Mouse (Mus musculus): ENCODE measurements around the gene Gm49378. TPM values are rescaled to one million over a fixed set of nuclear protein-coding genes. Genes with fewer than 3 reads are reported as not detected.

Gm49378 gene
- polyA plus RNA-seq (2012; rRNA removed) = 8.2 and 8.9 TPM in 2 replicates

GRCm38 (mm10) chr14:55637795-55638194 lies at the start of gene Gm49378:
TSS of gene Gm49378 (minus strand) at chr14:55637895.
- DNase-seq (ENCODE audit: low read depth in 1 of 2, low spot score in 2 of 2) = no peak
- Histone ChIP-seq H3K27ac (ENCODE audit: insufficient read depth, low read length) (no peak within 1 kb of the TSS), H3K4me3 (ENCODE audit: extremely low read depth, insufficient read depth, insufficient read length) (no peak within 1 kb of the TSS), H3K27me3 (ENCODE audit: control insufficient read depth, insufficient read depth, low read length) (no peaks in the 10 kb centered on the region), H3K4me1 (ENCODE audit: control insufficient read depth, insufficient read depth, insufficient read length) (peaks cover 10% of the 10 kb centered on the region), H3K36me3 (ENCODE audit: control insufficient read depth, insufficient read depth, low read length) (peaks cover 11% of the 10 kb centered on the region)
- 92% methylated on average over 9 of the region's 9 CpGs for WGBS
- TF ChIP-seq POLR2A (IDR thresholded peaks at IDR 0.05; ENCODE audit: low read depth, low read length) (no peak), CTCF (IDR thresholded peaks at IDR 0.05; ENCODE audit: extremely low read depth, insufficient read depth, insufficient read length, insufficient replicate concordance) (no peak)

- Histone ChIP-seq H3K4me3 (ENCODE audit: extremely low read depth, insufficient read depth, insufficient read length) (peak overlapping the region; percentile 74), H3K36me3 (ENCODE audit: control insufficient read depth, insufficient read depth, low read length) (peaks cover 18% of the 10 kb centered on the region), H3K27ac (ENCODE audit: insufficient read depth, low read length) (no peak overlapping the region), H3K27me3 (ENCODE audit: control insufficient read depth, insufficient read depth, low read length) (no peaks in the 10 kb centered on the region), H3K4me1 (ENCODE audit: control insufficient read depth, insufficient read depth, insufficient read length) (peaks cover 3% of the 10 kb centered on the region; the same call in 1 of the 2 replicates)
- 8% methylated on average over 3 of the region's 3 CpGs for WGBS
- DNase-seq (ENCODE audit: low read depth in 1 of 2, low spot score in 2 of 2) = no peak
- TF ChIP-seq CTCF (IDR thresholded peaks at IDR 0.05; ENCODE audit: extremely low read depth, insufficient read depth, insufficient read length, insufficient replicate concordance) = no peak
- TF ChIP-seq POLR2A (IDR thresholded peaks at IDR 0.05; ENCODE audit: low read depth, low read length) = no peak
Measured at GRCm38 (mm10) chr14:55682118-55682493, 44.4 kb upstream of the Gm49378 start.

DNA sequence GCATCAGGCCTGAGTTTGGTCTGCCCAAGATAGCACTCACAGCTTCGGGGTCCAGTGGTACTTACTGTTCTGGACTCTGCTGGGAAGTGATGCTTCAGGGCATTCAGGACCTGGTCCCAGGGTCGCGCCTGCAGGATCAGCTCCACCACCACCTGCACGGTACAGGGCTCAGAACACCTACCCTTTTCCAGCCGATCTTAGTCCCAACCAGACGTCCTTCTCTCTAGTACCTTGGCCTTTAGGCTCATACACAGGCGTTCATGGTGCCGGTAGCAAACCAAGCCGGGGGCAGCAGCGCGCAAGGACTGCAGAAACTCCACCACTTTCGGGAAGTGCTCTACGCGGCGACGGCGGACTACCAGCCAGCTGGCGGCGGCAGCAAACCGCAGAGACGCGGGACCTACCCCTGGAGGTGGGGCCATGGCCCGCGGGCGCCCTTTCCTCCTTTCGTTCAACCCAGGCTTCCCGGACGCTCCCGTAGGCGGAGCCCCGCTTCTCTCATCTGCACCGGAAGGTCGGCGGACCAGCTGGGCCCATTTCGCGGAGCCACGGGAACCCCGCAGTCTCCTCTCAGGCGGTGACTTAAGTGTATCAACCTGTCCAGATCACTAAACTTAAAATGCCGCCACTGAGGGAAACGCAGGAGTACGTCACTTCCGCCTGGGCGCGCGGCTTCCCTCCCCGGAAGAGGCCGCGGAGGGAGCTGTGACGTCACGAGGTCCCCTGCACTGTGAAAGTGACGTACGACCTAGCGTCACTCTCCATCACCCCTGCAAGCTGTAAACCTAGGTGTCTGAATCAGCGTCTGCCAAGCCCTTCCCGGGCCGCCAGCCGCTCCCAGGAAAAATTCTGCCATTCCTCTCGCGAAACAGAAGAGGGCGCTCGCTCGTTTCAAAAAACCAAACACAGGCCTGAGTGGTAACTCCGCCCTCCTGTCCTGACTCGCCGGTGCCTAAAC lies 43.7 kb upstream of the Gm49378 start, which contains the start of gene Tinf2:
Gene Tinf2 (minus strand): TSS at position 661 of the 958 bp plus-strand sequence.
- peak; percentile 88 to 94 for DNase-seq (ENCODE audit: low read depth in 1 of 2, low spot score in 2 of 2)
- H3K36me3 ChIP-seq (ENCODE audit: control insufficient read depth, insufficient read depth, low read length) = peaks cover 20% of the 10 kb centered on the region
- TF ChIP-seq CTCF (IDR thresholded peaks at IDR 0.05; ENCODE audit: extremely low read depth, insufficient read depth, insufficient read length, insufficient replicate concordance) (peak; percentile 64; the same call in 1 of the 2 replicates), POLR2A (IDR thresholded peaks at IDR 0.05; ENCODE audit: low read depth, low read length) (no peak)
- H3K4me1 ChIP-seq (ENCODE audit: control insufficient read depth, insufficient read depth, insufficient read length) = peaks cover 3% of the 10 kb centered on the region; the same call in 1 of the 2 replicates
- no peaks in the 10 kb centered on the region for H3K27me3 ChIP-seq (ENCODE audit: control insufficient read depth, insufficient read depth, low read length)
- peak within 1 kb of the TSS; percentile 74 for H3K4me3 ChIP-seq (ENCODE audit: extremely low read depth, insufficient read depth, insufficient read length)
- H3K27ac ChIP-seq (ENCODE audit: insufficient read depth, low read length) = peak within 1 kb of the TSS; percentile 90
- under 1% methylated on average over 66 of the region's 66 CpGs for WGBS

DNA sequence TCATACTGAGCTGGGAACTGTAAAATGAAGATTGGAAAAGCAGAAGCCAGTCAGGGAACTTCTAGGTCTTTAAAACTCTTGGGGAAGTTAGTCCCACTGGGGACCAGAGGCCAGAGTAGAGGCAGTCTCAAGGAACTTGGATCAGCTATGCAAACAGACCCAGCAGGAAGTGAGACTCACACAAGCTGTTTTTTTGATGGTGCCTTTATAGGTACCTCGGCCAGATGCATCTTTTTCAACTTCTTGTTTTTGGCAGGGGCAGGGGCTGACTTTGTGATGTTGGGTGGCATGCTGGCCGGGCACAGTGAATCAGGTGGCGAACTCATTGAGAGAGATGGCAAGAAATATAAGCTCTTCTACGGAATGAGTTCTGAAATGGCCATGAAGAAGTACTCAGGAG lies 39.9 kb upstream of the Gm49378 start:
- no peak overlapping the region; the same call in 1 of the 2 replicates for H3K27ac ChIP-seq (ENCODE audit: insufficient read depth, low read length)
- DNase-seq (ENCODE audit: low read depth in 1 of 2, low spot score in 2 of 2) = no peak
- WGBS = 65% methylated on average over 4 of the region's 4 CpGs
- peaks cover 5% of the 10 kb centered on the region; the same call in 1 of the 2 replicates for H3K4me1 ChIP-seq (ENCODE audit: control insufficient read depth, insufficient read depth, insufficient read length)
- no peak for TF ChIP-seq POLR2A (IDR thresholded peaks at IDR 0.05; ENCODE audit: low read depth, low read length)
- TF ChIP-seq CTCF (IDR thresholded peaks at IDR 0.05; ENCODE audit: extremely low read depth, insufficient read depth, insufficient read length, insufficient replicate concordance) = no peak
- H3K4me3 ChIP-seq (ENCODE audit: extremely low read depth, insufficient read depth, insufficient read length) = no peak overlapping the region
- H3K36me3 ChIP-seq (ENCODE audit: control insufficient read depth, insufficient read depth, low read length) = peaks cover 21% of the 10 kb centered on the region
- H3K27me3 ChIP-seq (ENCODE audit: control insufficient read depth, insufficient read depth, low read length) = no peaks in the 10 kb centered on the region

DNA sequence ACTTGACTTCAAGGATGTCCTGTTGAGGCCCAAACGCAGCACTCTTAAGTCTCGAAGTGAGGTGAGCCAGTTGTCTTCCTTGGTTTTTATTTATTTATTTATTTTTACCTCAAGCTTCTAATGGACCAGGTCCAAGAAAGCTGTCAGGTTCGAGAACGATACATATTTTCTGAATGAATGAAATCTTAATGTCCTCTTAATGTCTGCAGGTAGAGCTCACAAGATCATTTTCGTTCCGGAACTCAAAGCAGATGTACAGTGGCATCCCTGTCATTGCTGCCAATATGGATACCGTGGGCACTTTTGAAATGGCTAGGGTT lies 35.0 kb upstream of the Gm49378 start:
- Histone ChIP-seq H3K4me3 (ENCODE audit: extremely low read depth, insufficient read depth, insufficient read length) (peak overlapping the region; percentile 44; the same call in 1 of the 2 replicates), H3K36me3 (ENCODE audit: control insufficient read depth, insufficient read depth, low read length) (peaks cover 4% of the 10 kb centered on the region), H3K4me1 (ENCODE audit: control insufficient read depth, insufficient read depth, insufficient read length) (peaks cover 7% of the 10 kb centered on the region; the same call in 1 of the 2 replicates), H3K27me3 (ENCODE audit: control insufficient read depth, insufficient read depth, low read length) (no peaks in the 10 kb centered on the region), H3K27ac (ENCODE audit: insufficient read depth, low read length) (peak overlapping the region; percentile 64; the same call in 1 of the 2 replicates)
- no peak for TF ChIP-seq CTCF (IDR thresholded peaks at IDR 0.05; ENCODE audit: extremely low read depth, insufficient read depth, insufficient read length, insufficient replicate concordance)
- no peak for TF ChIP-seq POLR2A (IDR thresholded peaks at IDR 0.05; ENCODE audit: low read depth, low read length)
- WGBS = 58% methylated on average over 7 of the region's 7 CpGs
- DNase-seq (ENCODE audit: low read depth in 1 of 2, low spot score in 2 of 2) = no peak

GRCm38 (mm10) chr14:55671833-55672740 lies 34.4 kb upstream of the Gm49378 start, which contains the start of the genes Gmpr2 and Nedd8:
TSS of gene Gmpr2 (plus strand) at chr14:55671941.
TSS of gene Nedd8 (minus strand) at chr14:55672124.
- WGBS = under 1% methylated on average over 38 of the region's 38 CpGs
- H3K4me3 ChIP-seq (ENCODE audit: extremely low read depth, insufficient read depth, insufficient read length) = peak within 1 kb of the TSS; percentile 86
- peak; percentile 89 to 96 for DNase-seq (ENCODE audit: low read depth in 1 of 2, low spot score in 2 of 2)

More at GRCm38 (mm10) chr14:55671833-55672740, 34.4 kb upstream of the Gm49378 start, which contains the start of the genes Gmpr2 and Nedd8:
- peaks cover 4% of the 10 kb centered on the region for H3K36me3 ChIP-seq (ENCODE audit: control insufficient read depth, insufficient read depth, low read length)
- no peaks in the 10 kb centered on the region for H3K27me3 ChIP-seq (ENCODE audit: control insufficient read depth, insufficient read depth, low read length)
- peak within 1 kb of the TSS; percentile 97 for H3K27ac ChIP-seq (ENCODE audit: insufficient read depth, low read length)
- peaks cover 7% of the 10 kb centered on the region; the same call in 1 of the 2 replicates for H3K4me1 ChIP-seq (ENCODE audit: control insufficient read depth, insufficient read depth, insufficient read length)
- TF ChIP-seq CTCF (IDR thresholded peaks at IDR 0.05; ENCODE audit: extremely low read depth, insufficient read depth, insufficient read length, insufficient replicate concordance) = no peak
- TF ChIP-seq POLR2A (IDR thresholded peaks at IDR 0.05; ENCODE audit: low read depth, low read length) = peak; percentile 53; the same call in 1 of the 2 replicates
